Mouse (Mus musculus) neutrophil, adult 5-6 weeks (primary cell): ENCODE results near the gene Asb10. TPM values are rescaled to one million over a fixed set of nuclear protein-coding genes. Genes with fewer than 3 reads are reported as not detected.
A peak's percentile ranks its signal among the peaks of the same experiment; 100 is the strongest.
"Not testable (repeated sequence)": the region's sequence is repeated elsewhere in the genome, so short reads cannot be mapped to it uniquely, and the experiment has no call there.

Experiments used
- ATAC-seq: fragments of 151-379, 151-347 bp; 2 replicates; pipeline ENCODE4 v1.8.0; 2017; ENCODE audit warnings: mild to moderate bottlenecking, moderate TSS enrichment; ENCODE audit not compliant: insufficient number of reproducible peaks, poor library complexity, low FRiP score, severe bottlenecking; ENCODE audit errors: extremely low read depth
- total RNA-seq: library from RNA; stranded (forward); fragments of 200-1000 nt; gene quantifications from 2 replicates; pipeline ENCODE4 v1.2.3, GENCODE M21; 2017

Asb10 gene
- not detected in 2 replicates for total RNA-seq

GRCm38 (mm10) chr5:24540387-24541143 is at the start of gene Asb10:
Asb10 (minus strand) TSS chr5:24540978.
- ATAC-seq = no peak

GRCm38 (mm10) chr5:24589511-24590500 is 49.0 kb upstream of the Asb10 start:
- ATAC-seq = no peak

GRCm38 (mm10) chr5:24587200-24587577 is 46.4 kb upstream of the Asb10 start:
- no peak for ATAC-seq

GRCm38 (mm10) chr5:24586547-24587199 is 45.9 kb upstream of the Asb10 start, which contains the start of gene Chpf2:
Chpf2 (plus strand) TSS chr5:24586741.
- ATAC-seq = peak; percentile 92

GRCm38 (mm10) chr5:24586106-24586505 is 45.3 kb upstream of the Asb10 start:
- ATAC-seq = no peak

- no peak for ATAC-seq
These were observed 37.6 kb upstream of the Asb10 start for GRCm38 (mm10) chr5:24578109-24578963.

- ATAC-seq = peak; percentile 95
These were observed 36.6 kb upstream of the Asb10 start, which contains the start of gene Abcf2 for GRCm38 (mm10) chr5:24577183-24577929. Abcf2 (minus strand) TSS chr5:24577467.

GRCm38 (mm10) chr5:24576801-24577182 is 36.0 kb upstream of the Asb10 start:
- ATAC-seq = no peak

GRCm38 (mm10) chr5:24575948-24576347 is 35.2 kb upstream of the Asb10 start:
- ATAC-seq = no peak

GRCm38 (mm10) chr5:24556709-24557108 is 15.9 kb upstream of the Asb10 start, which contains the start of gene 4931409K22Rik:
4931409K22Rik (minus strand) TSS chr5:24556809.
- ATAC-seq = no peak

- ATAC-seq = not testable (repeated sequence)
These were observed 14.6 kb upstream of the Asb10 start for GRCm38 (mm10) chr5:24555335-24555734.

GRCm38 (mm10) chr5:24553621-24554244 is 13.0 kb upstream of the Asb10 start:
- ATAC-seq = no peak

GRCm38 (mm10) chr5:24551317-24551688 is 10.5 kb upstream of the Asb10 start:
- no peak for ATAC-seq

- no peak for ATAC-seq
These were observed 10.0 kb upstream of the Asb10 start for GRCm38 (mm10) chr5:24550598-24551316.

GRCm38 (mm10) chr5:24542643-24543042 is 1.9 kb upstream of the Asb10 start:
- no peak for ATAC-seq

- ATAC-seq = no peak
These were observed 379 bp upstream of the Asb10 start for GRCm38 (mm10) chr5:24541144-24541569.
